In the genomic region with DNA sequence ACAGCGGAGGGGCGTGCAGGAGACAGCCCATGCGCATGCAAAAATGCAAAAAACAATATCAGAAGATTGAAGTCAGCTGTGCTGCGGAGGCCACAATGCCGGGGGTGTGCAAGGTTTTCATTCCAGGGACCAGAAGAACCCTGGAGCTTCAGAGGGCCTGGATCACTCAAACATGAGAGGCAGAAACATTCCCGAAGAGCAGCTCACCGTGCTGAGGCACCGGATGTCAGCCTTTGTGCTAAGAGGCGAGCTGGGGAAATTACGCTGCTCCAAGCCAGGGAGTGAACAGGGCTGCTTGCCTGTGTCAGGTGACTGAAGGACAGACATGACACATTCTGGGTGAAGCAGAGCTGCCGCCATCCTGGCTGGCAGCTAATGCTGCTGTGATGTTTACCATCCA, we compare ENCODE assay signal across 11 mouse cellular contexts. TPM values are rescaled to one million over a fixed set of nuclear protein-coding genes. Genes with fewer than 3 reads are reported as not detected.
DNase-seq lines count a peak whose midpoint lies in the region; ATAC-seq and TF ChIP-seq lines count a peak whose summit lies in the region.
"Had no signal": no experiment of that assay in that cellular context is flagged by ENCODE, and none has a peak within 500 bp of the region (broad histone marks: within the 10 kb centered on the region; RNA-seq: fewer than 3 reads in every experiment).

No protein-coding gene starts in this region.

- WGBS in kidney, embryonic 16.5 days = 25% methylated on average over 11 of the region's 11 CpGs
- 38% methylated on average over 11 of the region's 11 CpGs for WGBS in midbrain, embryonic 16.5 days

- 0 out of 2 replicates have a peak overlapping the region, but pooled peaks have one; percentile 19 for H3K9ac ChIP-seq in kidney, embryonic 16.5 days (replicated peaks; ENCODE audit: low read length)
- 0 out of 2 replicates have a peak overlapping the region, but pooled peaks have one; percentile 23 for H3K9ac ChIP-seq in midbrain, embryonic 16.5 days (ENCODE audit: low read depth, low read length)
- H3K9ac ChIP-seq: midbrain, embryonic 12.5 days had no signal

- no peaks in the 10 kb centered on the region for H3K27me3 ChIP-seq in kidney, embryonic 16.5 days (ENCODE audit: insufficient read depth, low read length)
- no peaks in the 10 kb centered on the region for H3K27me3 ChIP-seq in midbrain, embryonic 16.5 days (ENCODE audit: control insufficient read depth, insufficient read depth, low read depth, low read length)
- H3K27me3 ChIP-seq: embryonic facial prominence, embryonic 12.5 days had no signal

- TF ChIP-seq CTCF in cortical plate, adult 2 months (IDR thresholded peaks at IDR 0.05; ENCODE audit: extremely low read depth, insufficient read depth, low read length) = no peak

- no peak overlapping the region for H3K4me2 ChIP-seq in kidney, embryonic 16.5 days (replicated peaks; ENCODE audit: low read depth, low read length)
- no peak overlapping the region for H3K4me2 ChIP-seq in midbrain, embryonic 16.5 days (ENCODE audit: low read length)
- H3K4me2 ChIP-seq: embryonic facial prominence, embryonic 12.5 days; midbrain, embryonic 12.5 days had no signal

- H3K36me3 ChIP-seq in kidney, embryonic 16.5 days (ENCODE audit: insufficient read depth, low read length) = no peaks in the 10 kb centered on the region
- no peaks in the 10 kb centered on the region for H3K36me3 ChIP-seq in midbrain, embryonic 16.5 days (ENCODE audit: control insufficient read depth, insufficient read depth, low read length)
- H3K36me3 ChIP-seq: embryonic facial prominence, embryonic 12.5 days; midbrain, embryonic 12.5 days had no signal

- peaks cover 9% of the 10 kb centered on the region; the same call in 1 of the 2 replicates for H3K4me1 ChIP-seq in kidney, embryonic 16.5 days (ENCODE audit: insufficient read depth, low read length)
- no peaks in the 10 kb centered on the region for H3K4me1 ChIP-seq in cortical plate, adult 2 months (ENCODE audit: control insufficient read depth, insufficient read depth, low read length)
- no peaks in the 10 kb centered on the region for H3K4me1 ChIP-seq in midbrain, embryonic 16.5 days (ENCODE audit: control insufficient read depth, insufficient read depth, low read length)

- peak; percentile 62 for DNase-seq in cerebellum, adult 11-12 months
- DNase-seq in cerebellum, adult 11 months = no peak
- DNase-seq in kidney, adult 11 months = no peak
- DNase-seq in lung, postnatal 25 days (ENCODE audit: low spot score) = no peak
- DNase-seq: thymus, postnatal 14 days had no signal

- no peak overlapping the region for H3K27ac ChIP-seq in kidney, embryonic 16.5 days (ENCODE audit: low read length)
- peak overlapping the region; percentile 67 for H3K27ac ChIP-seq in cortical plate, adult 2 months (ENCODE audit: insufficient read depth, low read length)
- no peak overlapping the region for H3K27ac ChIP-seq in midbrain, embryonic 16.5 days (ENCODE audit: low read length)
- H3K27ac ChIP-seq: embryonic facial prominence, embryonic 12.5 days; midbrain, embryonic 12.5 days had no signal

- H3K9me3 ChIP-seq in kidney, embryonic 16.5 days (ENCODE audit: low read length) = no peaks in the 10 kb centered on the region
- no peaks in the 10 kb centered on the region for H3K9me3 ChIP-seq in midbrain, embryonic 16.5 days (replicated peaks; ENCODE audit: control insufficient read depth, low read length, poor library complexity, severe bottlenecking)
- H3K9me3 ChIP-seq: embryonic facial prominence, embryonic 12.5 days; midbrain, embryonic 12.5 days had no signal

- ATAC-seq in kidney, embryonic 16.5 days (ENCODE audit: low FRiP score, low TSS enrichment) = 0 out of 2 replicates have a peak, but pooled peaks have one; percentile 13
- no peak for ATAC-seq in midbrain, embryonic 16.5 days
- ATAC-seq in megakaryocyte-erythroid progenitor cell, adult 5-6 weeks (replicated peaks; ENCODE audit: low FRiP score, low TSS enrichment, poor library complexity, severe bottlenecking) = no peak

- TF ChIP-seq POLR2A in cortical plate, adult 2 months (IDR thresholded peaks at IDR 0.05; ENCODE audit: extremely low read depth, insufficient read depth, low read length) = no peak

- no peak overlapping the region for H3K4me3 ChIP-seq in kidney, embryonic 16.5 days (ENCODE audit: low read length)
- H3K4me3 ChIP-seq in cortical plate, adult 2 months (ENCODE audit: insufficient read depth, low read length) = no peak overlapping the region
- no peak overlapping the region for H3K4me3 ChIP-seq in midbrain, embryonic 16.5 days (ENCODE audit: low read depth, low read length)
- H3K4me3 ChIP-seq: embryonic facial prominence, embryonic 12.5 days; midbrain, embryonic 12.5 days had no signal

RNA-seq across cellular contexts. Expression of a gene that starts 6.8 kb away (rescaled TPM):
- 114 and 119 TPM in 2 replicates for polyA plus RNA-seq in kidney, embryonic 16.5 days (2015; fragmentation: Nextera tagmentation; extraction: Ambion mirVana)
- 176 and 182 TPM in 2 replicates for polyA plus RNA-seq in cortical plate, adult 2 months (2012; rRNA removed)
- 167 and 182 TPM in 2 replicates for polyA plus RNA-seq in midbrain, embryonic 16.5 days (2015; fragmentation: Nextera tagmentation; extraction: Ambion mirVana)
- 28.5 and 47.9 TPM in 2 replicates for total RNA-seq in megakaryocyte-erythroid progenitor cell, adult 5-6 weeks (2014; fragmentation: Nextera tagmentation)
- 30.8 and 51.1 TPM in 2 replicates for total RNA-seq in megakaryocyte-erythroid progenitor cell, adult 5-6 weeks (2017)

RNA-seq across cellular contexts. Expression of a gene that starts 12.0 kb away (rescaled TPM):
- 0.22 and 0.28 TPM in 2 replicates for polyA plus RNA-seq in kidney, embryonic 16.5 days (2015; fragmentation: Nextera tagmentation; extraction: Ambion mirVana)
- polyA plus RNA-seq in cortical plate, adult 2 months (2012; rRNA removed) = 15.9 and 16.0 TPM in 2 replicates
- 1.7 and 1.9 TPM in 2 replicates for polyA plus RNA-seq in midbrain, embryonic 16.5 days (2015; fragmentation: Nextera tagmentation; extraction: Ambion mirVana)
- total RNA-seq in megakaryocyte-erythroid progenitor cell, adult 5-6 weeks (2014; fragmentation: Nextera tagmentation) = 0.59 TPM in 1 of 2 replicates, not detected in the other
- total RNA-seq in megakaryocyte-erythroid progenitor cell, adult 5-6 weeks (2017) = not detected in 2 replicates

RNA-seq across cellular contexts. Expression of a gene that starts 16.7 kb away (rescaled TPM):
- polyA plus RNA-seq in kidney, embryonic 16.5 days (2015; fragmentation: Nextera tagmentation; extraction: Ambion mirVana) = 4,081 and 4,203 TPM in 2 replicates
- 1,503 and 1,518 TPM in 2 replicates for polyA plus RNA-seq in cortical plate, adult 2 months (2012; rRNA removed)
- 1,781 and 1,796 TPM in 2 replicates for polyA plus RNA-seq in midbrain, embryonic 16.5 days (2015; fragmentation: Nextera tagmentation; extraction: Ambion mirVana)
- 6,537 and 6,664 TPM in 2 replicates for total RNA-seq in megakaryocyte-erythroid progenitor cell, adult 5-6 weeks (2014; fragmentation: Nextera tagmentation)
- 1,763 and 2,438 TPM in 2 replicates for total RNA-seq in megakaryocyte-erythroid progenitor cell, adult 5-6 weeks (2017)

RNA-seq across cellular contexts. Expression of a gene that starts 17.5 kb away (rescaled TPM):
- 2.9 and 4.9 TPM in 2 replicates for polyA plus RNA-seq in kidney, embryonic 16.5 days (2015; fragmentation: Nextera tagmentation; extraction: Ambion mirVana)
- 30.2 and 36.0 TPM in 2 replicates for polyA plus RNA-seq in cortical plate, adult 2 months (2012; rRNA removed)
- 15.4 and 16.1 TPM in 2 replicates for polyA plus RNA-seq in midbrain, embryonic 16.5 days (2015; fragmentation: Nextera tagmentation; extraction: Ambion mirVana)
- 0.32 TPM in 1 of 2 replicates, not detected in the other for total RNA-seq in megakaryocyte-erythroid progenitor cell, adult 5-6 weeks (2014; fragmentation: Nextera tagmentation)
- total RNA-seq in megakaryocyte-erythroid progenitor cell, adult 5-6 weeks (2017) = 2.9 TPM in 1 of 2 replicates, not detected in the other

RNA-seq across cellular contexts. Expression of a gene that starts 25.2 kb away (rescaled TPM):
- polyA plus RNA-seq in kidney, embryonic 16.5 days (2015; fragmentation: Nextera tagmentation; extraction: Ambion mirVana) = 56.9 and 63.1 TPM in 2 replicates
- polyA plus RNA-seq in cortical plate, adult 2 months (2012; rRNA removed) = 62.2 and 62.3 TPM in 2 replicates
- 59.7 and 65.0 TPM in 2 replicates for polyA plus RNA-seq in midbrain, embryonic 16.5 days (2015; fragmentation: Nextera tagmentation; extraction: Ambion mirVana)
- total RNA-seq in megakaryocyte-erythroid progenitor cell, adult 5-6 weeks (2014; fragmentation: Nextera tagmentation) = 20.5 and 27.9 TPM in 2 replicates
- total RNA-seq in megakaryocyte-erythroid progenitor cell, adult 5-6 weeks (2017) = 9.8 and 11.9 TPM in 2 replicates
